Mouse (Mus musculus) kidney, postnatal 4 days (tissue): ENCODE measurements around the gene Deaf1.

ENCODE experiments used
- DNase-seq, 2 experiments: peaks; one replicate each; pipeline ENCODE4 v3.0.0; 2021; ENCODE audit warnings: mixed read lengths in 2 of 2

The Deaf1 gene

DNA sequence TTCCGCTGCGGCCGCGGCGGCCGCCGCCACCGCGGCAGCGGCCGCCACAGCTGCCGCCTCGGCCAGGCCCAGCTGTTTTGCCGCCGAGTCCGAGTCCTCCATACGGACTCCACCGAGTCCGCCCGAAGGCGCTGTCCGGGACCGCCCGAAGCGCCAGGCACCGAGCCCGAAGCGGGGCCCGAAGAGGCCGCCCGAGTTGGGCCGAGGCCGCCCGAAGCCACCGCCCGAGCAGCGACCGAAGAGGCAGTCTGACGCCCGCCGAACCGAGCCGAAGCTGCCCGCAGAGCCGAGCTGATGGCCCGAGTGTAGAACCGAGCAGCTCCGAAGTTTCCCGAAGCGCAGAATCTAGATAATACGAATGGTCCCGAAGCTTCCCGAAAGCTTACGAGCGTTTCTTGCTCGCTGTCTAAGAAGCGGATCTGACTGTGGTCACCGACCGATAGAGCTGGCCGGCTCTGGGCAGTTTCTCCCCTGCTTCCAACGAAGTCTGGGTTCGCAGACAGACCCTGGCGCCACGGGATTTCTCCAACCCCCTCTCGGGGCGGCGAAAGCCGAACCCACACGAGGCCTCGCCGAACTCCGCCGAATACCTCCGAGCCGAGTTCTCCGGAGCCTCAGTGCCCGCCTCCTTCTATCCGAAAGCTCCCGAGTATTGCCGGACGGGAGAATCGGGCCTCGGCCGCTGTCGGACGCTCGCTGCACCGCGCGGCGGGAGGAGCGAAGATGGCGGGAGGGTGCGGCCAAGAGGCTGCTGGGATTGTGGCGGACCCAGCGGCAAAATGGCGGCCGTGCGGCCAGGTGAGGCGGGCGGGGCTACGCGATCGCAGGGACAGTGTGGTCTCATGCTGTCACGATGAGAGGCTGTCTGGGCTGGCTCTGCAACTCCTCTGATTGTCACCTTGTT, at the start of gene Deaf1, which contains the start of gene Tmem80:
Gene Deaf1, minus strand, starts transcription at position 222 of the 904 bp plus-strand sequence.
Gene Tmem80, plus strand, starts transcription at position 271 of the 904 bp plus-strand sequence.
- DNase-seq, result peak; percentile 100

DNA sequence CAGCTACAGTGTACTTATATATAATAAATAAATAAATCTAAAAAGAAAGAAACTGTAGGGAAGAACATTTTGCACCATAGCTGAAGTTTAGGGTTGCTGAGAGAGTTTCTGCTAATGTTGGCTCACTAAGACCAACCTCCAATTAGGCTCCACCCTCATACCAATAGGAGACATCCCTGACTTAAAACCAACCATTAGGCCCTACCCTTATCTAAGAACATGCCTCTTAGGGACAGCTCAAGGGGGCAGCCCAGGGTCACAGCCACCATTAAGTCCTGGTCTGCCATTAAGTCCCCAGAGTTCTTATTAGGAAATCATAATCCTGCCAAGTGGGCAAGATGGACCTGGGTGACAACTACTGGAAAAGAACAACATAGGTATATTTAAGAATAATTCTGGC, 46.9 kb upstream of the Deaf1 start:
- no peak for DNase-seq

DNA sequence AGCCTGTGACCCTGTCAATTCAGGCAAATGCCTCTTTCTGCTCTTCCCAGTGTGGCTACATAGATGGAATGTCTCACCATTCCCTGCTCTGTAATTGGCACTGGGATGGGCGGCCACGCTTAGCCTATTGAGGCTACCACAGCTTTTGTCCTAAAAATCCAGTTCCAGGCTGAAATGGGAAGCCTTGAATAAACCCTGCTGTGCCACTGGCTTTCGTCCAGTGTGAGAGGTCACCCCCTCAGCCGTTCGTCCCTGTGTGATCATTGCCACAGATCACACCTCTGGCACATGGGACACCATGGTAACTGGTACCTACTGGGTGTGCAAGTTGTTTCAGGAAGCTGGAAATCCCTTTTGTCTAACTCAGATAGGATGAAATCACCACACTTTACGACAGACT, 46.1 kb upstream of the Deaf1 start:
- DNase-seq, result no peak

DNA sequence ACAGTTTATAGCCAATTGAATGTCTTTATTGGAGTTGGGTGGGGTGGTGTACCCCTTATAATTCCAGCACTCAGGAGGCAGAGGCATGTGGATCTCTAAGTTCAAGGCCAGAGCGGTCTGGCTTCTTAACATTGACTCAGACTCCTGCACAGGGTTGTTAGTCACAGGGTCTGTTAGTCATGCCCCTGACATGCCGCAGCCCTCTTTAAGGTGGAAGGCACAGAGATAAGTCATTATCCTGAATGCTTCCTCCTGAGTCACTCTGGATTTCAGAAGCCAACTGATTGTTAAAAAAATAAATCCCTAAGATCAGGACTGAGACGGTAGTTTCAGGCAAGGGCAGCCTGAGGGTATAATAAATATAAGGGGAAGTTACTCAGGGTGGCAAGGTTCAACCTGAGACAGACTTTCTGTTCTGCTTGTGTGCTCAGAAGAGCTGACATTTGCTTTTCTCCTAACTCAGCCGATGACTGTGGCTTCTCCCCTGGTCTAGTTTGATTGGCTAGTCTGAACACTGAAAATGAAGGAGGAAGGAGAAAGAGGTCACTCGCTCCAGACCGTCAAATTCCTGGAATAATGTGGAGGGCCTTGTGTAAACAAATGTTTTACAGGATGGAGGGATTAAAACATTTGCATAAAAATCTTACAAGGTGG, 44.6 kb upstream of the Deaf1 start:
- DNase-seq, result no peak

DNA sequence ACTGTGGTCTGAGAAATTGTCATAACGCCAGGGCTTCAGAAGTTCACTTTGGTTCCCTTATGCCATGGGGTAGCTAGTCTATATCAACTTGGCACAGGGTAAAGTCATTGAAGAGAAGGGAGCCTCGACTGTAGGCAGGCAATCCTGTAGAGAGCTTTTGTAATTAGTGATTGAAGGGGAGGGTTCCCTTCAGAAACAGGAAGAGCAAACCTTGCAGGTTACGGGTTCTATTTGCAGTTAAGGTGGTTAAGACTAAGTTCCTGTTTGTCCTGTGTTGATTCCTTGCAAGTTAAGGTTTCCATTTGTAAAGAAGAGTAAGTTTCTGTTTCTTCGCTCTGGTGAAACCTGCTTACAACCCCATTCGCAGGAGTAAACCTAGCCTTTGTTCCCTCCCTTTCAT, 42.4 kb upstream of the Deaf1 start:
- DNase-seq, result no peak

DNA sequence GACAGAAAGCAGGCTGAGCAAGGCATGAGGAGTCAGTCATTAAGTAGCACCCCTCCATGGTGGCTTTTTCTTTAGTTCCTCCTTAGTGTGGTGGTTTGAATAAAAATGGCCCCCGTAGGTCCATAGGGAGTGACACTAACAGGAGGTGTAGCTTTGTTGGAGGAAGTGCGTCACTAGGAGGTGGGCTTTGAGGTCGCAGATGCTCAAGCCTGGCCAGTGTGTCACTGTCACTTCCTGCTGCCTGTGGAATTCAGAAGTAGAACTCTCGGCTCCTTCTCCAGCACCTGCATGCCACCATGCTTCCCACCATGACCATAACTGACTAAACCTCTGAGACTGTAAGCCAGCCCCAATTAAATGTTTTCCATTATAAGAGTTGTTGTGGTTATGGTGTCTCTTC, 39.9 kb upstream of the Deaf1 start:
- DNase-seq, result no peak

DNA sequence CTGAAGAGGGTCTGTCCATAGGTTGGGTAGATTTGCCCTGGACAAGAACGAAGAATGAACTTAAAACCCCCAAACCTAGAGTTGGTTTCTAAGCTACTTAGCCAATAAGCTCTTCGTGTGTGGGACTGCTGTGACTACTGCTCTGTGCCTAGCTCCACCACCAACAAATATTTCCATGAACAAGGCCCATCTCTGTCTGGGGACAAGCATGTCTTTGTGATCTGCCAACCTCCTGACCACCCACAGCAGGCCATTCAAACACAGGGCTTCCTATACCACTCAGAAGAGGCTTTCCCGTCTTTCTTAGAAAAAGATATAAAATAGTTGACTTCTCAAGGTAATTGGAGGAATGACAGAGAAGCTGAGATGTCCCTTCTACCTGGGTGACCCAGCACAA, 37.6 kb upstream of the Deaf1 start:
- DNase-seq, result no peak

DNA sequence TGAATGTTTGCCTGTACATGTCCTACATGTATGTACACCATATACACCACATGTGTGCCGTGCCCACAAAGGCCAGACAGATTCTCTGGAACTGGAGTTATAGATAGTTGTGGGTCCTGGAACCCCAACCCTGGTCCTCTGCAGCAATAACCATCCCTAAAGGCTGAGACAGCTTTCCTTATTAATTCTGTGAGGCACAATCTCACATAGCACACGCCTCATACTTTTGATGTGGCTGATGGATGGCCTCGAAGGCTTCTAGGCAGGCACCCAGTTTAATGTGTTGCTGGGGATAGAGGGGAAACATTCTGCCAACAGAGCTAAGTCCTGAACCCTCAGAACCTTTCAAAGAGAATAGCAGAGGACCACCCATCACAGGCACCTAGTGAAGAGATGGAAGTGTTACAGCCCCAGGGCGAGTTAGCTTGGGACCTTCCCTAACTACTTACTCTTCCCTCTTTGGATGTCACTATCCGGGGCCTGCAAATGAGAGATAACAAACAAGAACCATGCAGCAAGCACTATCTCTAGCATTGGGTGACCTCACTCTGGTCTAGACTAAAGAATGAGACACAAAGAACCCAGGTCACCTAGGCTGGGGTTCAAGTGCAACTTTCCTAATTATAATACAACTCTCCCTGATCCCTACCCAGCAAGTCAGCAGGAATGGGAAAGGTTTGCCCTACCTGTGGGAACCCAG, 37.0 kb upstream of the Deaf1 start:
- no peak for DNase-seq

DNA sequence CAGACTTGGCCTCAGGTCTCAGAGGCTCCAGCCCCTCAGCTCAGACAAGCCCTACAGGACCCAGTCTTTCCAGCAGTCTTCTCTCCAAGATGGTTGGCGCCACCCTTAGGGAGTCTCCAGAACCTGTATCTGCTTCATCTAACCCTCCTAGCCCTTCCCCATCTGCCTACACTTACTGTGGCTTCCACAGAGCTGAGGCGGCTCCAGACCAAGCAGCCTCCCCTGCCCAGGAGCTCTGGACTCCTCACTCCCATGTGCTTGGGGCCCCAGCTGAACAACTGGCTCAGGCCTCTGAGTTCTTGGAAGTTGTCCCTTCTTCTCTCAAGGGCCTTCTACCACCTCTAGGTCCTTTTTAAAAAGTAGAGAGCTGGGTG, 36.2 kb upstream of the Deaf1 start:
- DNase-seq, result no peak

DNA sequence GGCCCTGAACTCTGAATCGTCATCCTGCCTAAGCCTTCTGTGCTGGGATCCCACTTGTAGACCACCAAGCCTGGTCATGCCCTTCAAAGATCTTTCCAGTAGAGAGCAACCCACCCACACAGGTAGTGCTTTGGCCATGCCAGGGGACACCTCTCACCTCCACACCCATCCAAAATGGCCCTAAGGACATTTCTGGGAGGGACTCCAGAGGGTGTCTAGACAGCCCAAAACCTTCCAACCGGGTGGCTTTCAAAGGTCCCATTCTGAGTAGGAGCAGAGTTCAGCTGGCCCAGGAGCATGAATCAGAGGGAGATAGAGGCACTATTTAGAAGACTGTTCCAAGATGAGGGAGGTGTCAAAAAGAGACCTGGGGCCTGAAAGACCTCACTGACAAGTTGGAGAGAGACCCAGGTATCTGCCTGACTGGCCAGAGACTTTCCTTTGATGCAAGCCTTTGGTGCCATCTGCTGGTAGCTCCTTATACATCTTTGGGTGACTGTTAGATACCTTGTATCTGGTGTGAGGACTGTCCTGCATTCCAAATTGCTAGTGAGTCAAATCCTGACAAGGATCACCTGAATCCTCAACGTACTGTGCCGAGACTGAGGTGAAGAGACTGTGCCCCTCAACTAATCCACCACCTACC, 35.7 kb upstream of the Deaf1 start:
- peak; percentile 75 to 82 for DNase-seq

DNA sequence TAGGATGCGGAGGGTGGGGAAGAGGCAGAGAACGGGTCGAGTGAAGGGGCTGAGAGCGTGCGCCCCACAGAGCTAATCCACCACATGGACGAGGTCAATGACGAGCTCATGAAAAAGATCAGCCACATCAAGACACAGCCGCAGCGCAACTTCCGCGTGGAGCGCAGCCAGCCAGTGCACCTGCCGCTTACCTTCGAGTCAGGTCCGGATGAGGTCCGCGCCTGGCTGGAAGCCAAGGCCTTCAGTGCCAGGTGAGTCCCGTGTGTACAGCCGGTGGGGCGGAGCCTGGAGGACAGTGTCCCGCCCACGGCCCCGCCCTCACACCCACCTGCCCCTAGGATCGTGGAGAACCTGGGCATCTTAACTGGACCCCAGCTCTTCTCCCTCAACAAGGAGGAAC, 34.0 kb upstream of the Deaf1 start:
- peak; percentile 69 to 80 for DNase-seq

DNA sequence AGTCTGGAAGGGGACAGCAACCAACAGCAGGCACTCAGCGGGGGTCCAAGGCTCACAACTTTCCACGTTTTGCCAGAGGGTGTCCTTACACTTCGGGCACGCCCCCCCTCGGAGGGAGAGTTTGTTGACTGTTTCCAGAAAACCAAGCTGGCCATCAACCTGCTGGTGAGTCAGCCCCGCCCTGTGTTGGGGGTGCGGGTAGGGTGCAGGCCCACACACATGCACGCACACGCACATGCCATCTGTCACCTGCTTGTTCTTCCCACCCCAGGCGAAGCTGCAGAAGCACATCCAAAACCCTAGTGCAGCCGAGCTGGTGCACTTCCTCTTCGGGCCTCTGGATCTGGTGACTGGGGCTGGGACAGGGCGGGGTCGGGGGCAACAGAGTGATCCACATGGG, 29.5 kb upstream of the Deaf1 start:
- DNase-seq, result no peak

DNA sequence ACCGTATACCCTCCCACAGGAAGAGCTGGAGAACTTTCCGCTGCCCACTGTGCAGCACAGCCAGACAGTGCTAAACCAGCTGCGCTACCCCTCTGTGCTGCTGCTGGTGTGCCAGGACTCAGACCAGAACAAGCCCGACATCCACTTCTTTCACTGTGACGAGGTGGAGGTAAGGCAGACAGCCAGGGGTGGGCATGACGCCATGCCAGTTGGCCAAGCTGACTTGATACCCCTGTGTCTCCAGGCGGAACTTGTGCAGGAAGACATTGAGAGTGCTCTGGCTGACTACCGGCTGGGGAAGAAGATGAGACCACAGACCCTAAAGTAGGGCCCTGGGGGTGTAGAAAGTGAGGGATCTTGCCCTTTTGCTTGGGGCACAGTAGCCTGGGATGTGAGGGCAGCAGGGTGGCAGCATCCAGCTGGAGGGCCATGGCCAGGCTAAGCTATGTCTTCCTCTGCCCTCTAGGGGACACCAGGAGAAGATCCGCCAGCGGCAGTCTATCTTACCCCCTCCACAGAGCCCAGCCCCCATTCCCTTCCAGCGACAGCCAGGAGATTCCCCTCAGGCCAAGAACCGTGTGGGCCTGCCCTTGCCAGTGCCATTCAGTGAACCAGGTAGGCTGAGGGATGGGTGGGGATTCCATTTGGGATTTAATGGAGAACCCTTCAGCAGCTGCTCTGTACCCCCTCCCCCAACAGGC, 28.3 kb upstream of the Deaf1 start:
- peak; percentile 37 to 47 for DNase-seq

DNA sequence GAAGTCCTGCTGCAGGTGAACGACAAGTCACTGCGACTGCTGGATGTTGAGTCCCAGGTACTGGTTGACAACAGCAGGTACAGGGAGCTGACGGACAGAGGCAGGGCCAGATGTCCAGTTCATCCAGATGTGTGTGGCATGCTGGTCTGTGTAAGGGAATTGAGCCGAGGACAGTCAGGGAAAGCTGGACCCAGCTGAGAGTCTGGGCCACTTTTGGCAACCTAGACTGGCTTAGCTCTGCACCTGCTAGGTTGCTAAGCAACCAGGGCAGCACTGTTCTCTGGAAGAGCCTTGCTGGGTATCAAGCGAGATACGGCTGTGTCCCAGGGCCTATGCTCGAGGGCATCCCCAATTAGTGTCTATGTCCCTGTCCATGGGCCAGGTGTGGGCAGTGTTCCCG, 27.6 kb upstream of the Deaf1 start:
- DNase-seq, result no peak

DNA sequence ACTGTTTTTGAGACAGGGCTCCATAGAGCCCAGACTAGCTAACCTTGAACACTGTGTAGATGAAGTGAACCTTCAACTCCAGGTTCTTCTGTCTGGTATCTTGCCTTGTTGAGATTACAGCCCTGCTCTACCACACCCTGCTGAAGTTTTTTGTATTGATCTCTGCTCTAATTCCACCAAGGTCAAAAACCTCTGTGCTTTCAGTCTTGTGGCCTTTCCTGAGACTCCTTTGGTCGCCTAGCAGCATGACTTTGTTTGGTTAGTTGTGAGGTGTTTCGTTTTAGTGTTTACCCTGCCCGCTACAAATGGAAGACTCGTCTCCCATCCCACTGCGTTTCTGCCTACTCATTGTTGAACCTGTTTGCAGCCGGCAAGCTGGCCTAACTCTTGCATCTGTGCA, 23.6 kb upstream of the Deaf1 start:
- DNase-seq, result no peak

DNA sequence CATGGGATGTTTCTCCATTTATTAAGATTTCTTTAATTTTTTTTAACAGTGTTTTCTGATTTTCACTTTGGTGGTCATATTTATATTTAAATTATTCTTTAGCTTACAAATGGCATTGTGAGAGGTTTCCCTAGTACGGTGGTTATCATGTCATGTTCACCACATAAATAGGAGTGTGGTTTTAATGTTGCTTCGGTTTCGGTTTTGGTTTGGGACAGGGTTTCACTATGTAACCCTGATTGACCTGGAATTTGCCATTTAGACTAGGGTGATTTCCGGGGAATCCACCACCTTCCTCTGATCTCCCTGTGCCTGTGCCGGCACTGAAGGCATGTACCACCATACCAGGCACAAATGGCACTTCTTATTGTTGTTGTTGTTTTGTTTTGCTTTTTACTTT, 17.3 kb upstream of the Deaf1 start:
- DNase-seq, result no peak

DNA sequence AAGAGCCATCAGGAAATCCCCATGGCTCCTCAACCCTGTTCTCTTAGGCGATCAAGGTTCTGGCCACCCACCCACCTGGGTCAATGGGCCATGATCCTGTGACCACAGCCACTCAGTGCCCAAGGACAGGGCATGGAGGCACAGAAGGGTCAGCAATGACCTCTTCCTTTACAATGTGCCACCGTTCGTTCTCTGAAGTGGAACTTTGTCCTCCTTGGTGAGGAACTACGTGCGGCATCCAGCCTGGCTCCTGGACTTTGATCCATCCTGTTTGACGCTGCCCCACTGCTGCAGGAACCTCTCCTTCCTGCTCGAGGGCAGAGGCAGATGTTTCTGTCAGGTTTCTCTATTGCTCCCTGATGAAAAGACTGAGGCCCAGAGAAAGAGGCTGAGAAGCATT, 16.2 kb upstream of the Deaf1 start:
- DNase-seq, result peak in 1 of 2 experiments; percentile 49

DNA sequence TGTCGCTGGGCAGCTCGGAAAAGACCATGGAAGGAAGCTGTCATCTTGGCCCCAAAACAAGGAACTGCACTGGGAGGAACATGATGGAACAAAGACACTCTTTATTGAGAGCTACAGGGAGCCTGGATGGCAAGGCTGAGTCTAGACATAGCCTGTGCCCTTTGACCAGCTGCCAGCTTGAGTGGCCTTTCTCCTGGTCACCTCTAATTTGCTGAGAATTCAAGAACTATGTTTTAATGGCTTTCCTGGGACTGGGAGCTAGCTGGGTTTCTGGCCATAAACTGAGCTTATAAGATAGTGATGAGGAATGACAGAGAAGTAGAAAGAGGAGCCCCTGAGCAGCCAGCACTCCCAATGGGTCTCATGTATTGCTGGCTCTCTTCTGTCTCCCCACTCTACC, 15.7 kb upstream of the Deaf1 start:
- DNase-seq, result no peak

DNA sequence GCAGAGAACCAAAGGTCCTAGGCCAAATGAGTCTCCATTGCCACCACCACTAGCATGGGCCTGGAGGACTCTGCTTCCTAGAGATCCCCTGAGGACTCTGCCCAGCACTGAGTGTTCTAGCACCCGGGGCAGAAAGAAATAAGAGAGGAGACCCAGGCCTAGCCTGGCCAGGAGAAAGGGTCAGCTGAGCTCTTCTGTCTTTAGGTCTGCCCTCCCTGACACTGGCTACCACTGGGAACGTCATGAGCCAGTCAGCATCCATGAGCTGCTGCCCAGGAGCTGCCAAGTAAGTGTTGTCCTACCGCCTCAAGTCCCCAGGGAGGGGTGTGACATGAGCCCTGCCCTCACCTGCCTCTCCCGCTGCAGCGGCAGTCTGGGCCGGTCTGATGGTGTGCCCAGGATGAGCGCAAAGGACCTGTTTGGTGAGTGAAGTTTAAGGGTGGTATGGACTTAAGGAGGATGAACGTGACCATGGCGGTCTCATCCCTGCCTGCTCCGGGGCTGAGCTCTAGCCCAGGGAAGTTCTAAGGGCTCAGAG, 14.3 kb upstream of the Deaf1 start:
- no peak for DNase-seq

DNA sequence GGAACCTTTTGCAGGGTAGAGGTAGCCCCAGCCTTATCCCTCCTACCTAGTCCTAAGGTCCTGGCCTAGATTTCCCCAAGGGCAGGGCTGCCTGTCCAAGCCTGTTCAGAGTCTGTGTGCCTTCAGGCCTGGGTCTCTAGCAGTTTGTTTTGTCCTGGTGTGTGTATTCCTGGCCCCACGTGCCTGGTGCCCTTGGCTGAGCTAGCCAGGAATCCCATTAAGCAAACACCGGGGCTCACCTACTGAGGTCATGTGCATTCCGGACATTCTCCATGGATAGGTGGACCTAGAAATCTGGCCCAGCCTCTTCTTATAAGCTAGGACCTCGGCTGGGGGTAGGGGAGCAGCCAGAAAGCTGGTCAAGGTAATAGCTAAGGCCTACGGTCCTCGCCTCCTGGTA, 13.0 kb upstream of the Deaf1 start:
- peak; percentile 46 to 66 for DNase-seq

DNA sequence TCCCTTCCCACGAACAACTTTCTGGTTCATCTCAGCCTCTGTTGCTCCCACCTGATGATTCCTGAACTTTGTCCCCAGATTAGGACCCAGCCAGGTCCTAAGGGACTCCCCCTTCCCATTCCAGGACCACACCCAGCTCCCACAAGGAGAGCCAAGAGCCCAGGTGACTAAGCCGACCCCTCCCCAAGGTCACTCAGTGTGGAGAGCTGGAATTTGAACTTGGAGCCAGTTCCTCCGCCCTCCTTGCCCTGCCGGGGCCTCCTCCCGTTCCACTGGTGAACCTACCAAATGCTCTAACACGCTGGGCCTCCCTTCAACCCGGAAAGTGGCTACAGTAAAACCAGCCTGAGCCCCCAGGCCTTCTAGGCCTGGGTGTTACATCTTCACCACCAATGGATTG, 12.5 kb upstream of the Deaf1 start:
- DNase-seq, result peak; percentile 37 to 60

DNA sequence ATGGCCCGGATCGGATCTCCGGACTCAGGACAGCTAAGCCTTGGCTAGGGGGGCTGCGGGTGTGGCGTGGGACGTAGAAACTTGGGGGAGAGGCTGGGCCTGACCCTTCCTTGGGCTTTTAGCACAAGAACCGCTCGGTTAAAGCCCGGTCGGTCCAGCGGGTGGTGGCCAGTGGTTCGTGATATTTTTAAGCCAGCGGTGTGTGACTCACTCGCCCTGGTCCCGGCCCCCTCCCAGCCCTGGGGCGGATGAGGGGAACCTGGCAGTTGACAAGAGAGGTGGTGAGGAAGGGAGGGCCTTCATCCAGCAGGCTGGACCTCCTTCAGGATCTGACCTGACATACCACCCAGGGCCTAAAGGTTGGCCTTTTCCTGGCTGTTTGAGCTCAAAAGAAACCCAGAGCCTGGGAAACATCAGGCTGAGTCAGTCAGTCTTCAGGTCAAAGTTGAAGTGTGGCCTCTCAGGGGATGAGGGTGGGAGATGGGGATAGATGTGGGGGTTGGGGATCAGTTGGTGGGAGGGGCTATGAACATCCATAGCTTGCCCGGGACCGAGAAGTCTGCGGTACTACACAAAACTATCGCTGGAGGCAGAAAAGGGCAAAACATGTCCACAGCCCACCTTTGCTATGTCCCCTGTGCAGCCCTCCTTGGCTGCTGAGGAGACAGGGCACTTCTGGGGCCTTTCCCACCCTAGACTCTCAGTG, 11.9 kb upstream of the Deaf1 start:
- peak; percentile 25 to 51 for DNase-seq
